Mouse (Mus musculus) CH12.LX (cell line): ENCODE data around the gene Mrtfa.

Source experiments
- CTCF ChIP-seq, 2 experiments: IDR thresholded peaks in 1 of 2; conservative IDR thresholded peaks in 1 of 2; 2 replicates each; pipeline ENCODE4 v1.5.1; 2011 to 2012; ENCODE audit warnings: low read depth in 2 of 2, low read length in 2 of 2, improper control_type of control experiment in 1 of 2, inconsistent platforms in 1 of 2, mild to moderate bottlenecking in 1 of 2, moderate library complexity in 1 of 2
- POLR2AphosphoS2 ChIP-seq: IDR thresholded peaks from 2 replicates; pipeline ENCODE4 v1.6.1; 2011; ENCODE audit warnings: low read depth, low read length, improper control_type of control experiment

DNA sequence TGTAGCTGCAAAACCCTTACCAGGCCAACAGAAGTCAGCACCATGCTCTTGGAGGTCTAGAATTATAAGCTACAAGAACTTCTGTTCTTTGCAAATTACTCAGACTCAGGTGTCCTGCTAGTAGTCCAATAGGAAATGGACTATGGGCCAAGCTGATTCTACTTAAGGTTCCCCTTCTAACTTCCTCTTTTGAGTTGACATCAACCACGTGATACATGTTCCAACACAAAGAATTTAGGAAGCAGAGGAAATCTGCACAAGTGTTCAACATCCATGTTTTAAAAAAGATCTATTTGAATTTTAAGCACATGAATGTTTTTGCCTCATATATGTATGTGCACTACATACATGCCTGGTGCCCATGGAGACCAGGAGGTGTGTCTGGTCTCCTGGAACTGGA, 116.0 kb downstream of the Mrtfa start:
- TF ChIP-seq POLR2AphosphoS2 = no peak
- TF ChIP-seq CTCF (conservative IDR thresholded peaks at IDR 0.05 in 1 of 2, IDR thresholded peaks at IDR 0.05 in 1 of 2; ENCODE audit: low read depth in 2 of 2, low read length in 2 of 2) = no peak
